Mouse (Mus musculus) MEL (cell line): ENCODE results near the gene Dynlrb2.

Experiments
- ELF1 ChIP-seq: IDR thresholded peaks from 2 replicates; pipeline ENCODE4 v1.6.1; 2014; ENCODE audit warnings: low read depth, mild to moderate bottlenecking, inconsistent platforms, low read length, improper control_type of control experiment, moderate library complexity
- ZMIZ1 ChIP-seq: IDR thresholded peaks from 2 replicates; pipeline ENCODE4 v1.6.1; 2012; ENCODE audit warnings: low read depth, mild to moderate bottlenecking, inconsistent platforms, low read length, improper control_type of control experiment, moderate library complexity

DNA sequence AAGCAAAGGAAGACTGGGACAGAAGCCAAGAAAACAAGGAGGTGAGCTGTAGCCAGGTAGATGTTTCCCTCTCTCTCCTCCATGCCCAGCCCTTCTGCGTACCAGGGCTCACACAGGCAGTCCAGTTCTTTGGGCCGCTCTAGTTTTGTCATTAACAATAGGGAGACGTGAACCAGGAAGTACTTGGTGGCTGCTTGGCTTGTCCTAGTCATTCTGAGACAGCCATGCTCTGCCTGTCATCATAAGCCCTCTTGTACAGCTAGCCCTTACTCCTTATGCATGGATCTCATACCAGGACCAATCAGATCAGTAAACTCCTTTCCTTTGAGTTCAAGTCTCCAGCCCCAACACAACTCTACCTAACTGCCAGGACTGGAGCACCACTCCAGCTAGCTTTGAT, 48.0 kb downstream of the Dynlrb2 start:
- TF ChIP-seq ZMIZ1: no peak
- TF ChIP-seq ELF1: no peak
